9 mouse cellular contexts compared by ENCODE assay signal in the genomic region with DNA sequence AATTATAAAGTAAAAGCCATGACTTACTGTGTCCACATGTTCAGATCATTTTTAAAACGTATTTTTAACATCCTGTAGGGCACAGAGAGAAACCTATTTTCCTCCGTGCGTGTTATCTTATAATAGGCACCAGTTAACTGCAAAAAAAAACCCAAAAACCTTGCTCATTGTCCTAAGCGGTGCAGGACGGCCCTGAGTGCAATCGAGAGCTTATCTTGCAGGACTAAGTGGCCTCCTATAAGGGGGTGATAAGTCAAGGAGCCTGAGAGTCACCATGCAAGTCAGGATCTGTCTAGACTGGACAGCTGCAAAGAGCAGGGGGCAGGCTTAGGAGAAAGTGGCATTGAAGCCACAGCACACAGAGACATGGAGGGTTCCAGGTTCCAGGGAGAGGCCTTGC. TPM values are rescaled to one million over a fixed set of nuclear protein-coding genes. Genes with fewer than 3 reads are reported as not detected.
DNase-seq lines count a peak whose midpoint lies in the region; ATAC-seq and TF ChIP-seq lines count a peak whose summit lies in the region.
"Had no signal": no experiment of that assay in that cellular context is flagged by ENCODE, and none has a peak within 500 bp of the region (broad histone marks: within the 10 kb centered on the region; RNA-seq: fewer than 3 reads in every experiment).

No protein-coding gene starts in this region.

- intact Hi-C loops in left cerebral cortex, adult 2 months (cut with DNase I): loop anchor here (5.0 kb wide), 1 partner anchor 103 kb away; no protein-coding TSS in a partner anchor

- H3K27ac ChIP-seq in left cerebral cortex, adult 2 months: peak overlapping the region; percentile 28
- H3K27ac ChIP-seq in forebrain, embryonic 15.5 days (replicated peaks): no peak overlapping the region; the same call in 1 of the 2 replicates
- 0 out of 2 replicates have a peak overlapping the region, but pooled peaks have one; percentile 26 for H3K27ac ChIP-seq in liver, embryonic 11.5 days (ENCODE audit: low read depth, low read length)
- no peak overlapping the region for H3K27ac ChIP-seq in neural tube, embryonic 15.5 days (replicated peaks)

- H3K9ac ChIP-seq in forebrain, embryonic 15.5 days (replicated peaks): no peak overlapping the region
- no peak overlapping the region for H3K9ac ChIP-seq in liver, embryonic 11.5 days (ENCODE audit: low read depth, low read length)
- no peak overlapping the region; the same call in 1 of the 2 replicates for H3K9ac ChIP-seq in neural tube, embryonic 15.5 days (replicated peaks)

- H3K36me3 ChIP-seq in forebrain, embryonic 15.5 days: peaks cover 73% of the 10 kb centered on the region
- H3K36me3 ChIP-seq in liver, embryonic 11.5 days (ENCODE audit: control insufficient read depth, insufficient read depth, low read length): peaks cover 86% of the 10 kb centered on the region
- peaks cover 81% of the 10 kb centered on the region for H3K36me3 ChIP-seq in neural tube, embryonic 15.5 days

- peak overlapping the region; percentile 96 for H3K4me2 ChIP-seq in forebrain, embryonic 15.5 days (replicated peaks)
- peak overlapping the region; percentile 97 for H3K4me2 ChIP-seq in liver, embryonic 11.5 days
- H3K4me2 ChIP-seq in neural tube, embryonic 15.5 days: peak overlapping the region; percentile 99

- no peaks in the 10 kb centered on the region for H3K9me3 ChIP-seq in forebrain, embryonic 15.5 days
- H3K9me3 ChIP-seq in liver, embryonic 11.5 days (ENCODE audit: control insufficient read depth, low read length): no peaks in the 10 kb centered on the region
- no peaks in the 10 kb centered on the region for H3K9me3 ChIP-seq in neural tube, embryonic 15.5 days (replicated peaks)

- no peaks in the 10 kb centered on the region for H3K27me3 ChIP-seq in forebrain, embryonic 15.5 days
- H3K27me3 ChIP-seq in liver, embryonic 11.5 days (replicated peaks; ENCODE audit: control insufficient read depth, insufficient read depth, low read length): no peaks in the 10 kb centered on the region
- H3K27me3 ChIP-seq in neural tube, embryonic 15.5 days (replicated peaks): no peaks in the 10 kb centered on the region

- DNase-seq in left cerebral cortex, adult 2 months (ENCODE audit: extremely low spot score in 1 of 2, low spot score in 2 of 2): no peak
- no peak for DNase-seq in left cerebral cortex, adult 18-20 months (ENCODE audit: low spot score in 2 of 2)
- no peak for DNase-seq in liver, embryonic 11.5 days (ENCODE audit: low spot score)
- DNase-seq in kidney, postnatal 25 days: no peak
- no peak for DNase-seq in gastrocnemius, postnatal 25 days
- DNase-seq in kidney, adult 8-10 months: no peak
- DNase-seq: layer of hippocampus, adult 9-11 months had no signal

- no peak for TF ChIP-seq CTCF in left cerebral cortex, adult 2 months (IDR thresholded peaks at IDR 0.05)

- no peak for ATAC-seq in forebrain, embryonic 15.5 days (replicated peaks)
- ATAC-seq in liver, embryonic 11.5 days (replicated peaks; ENCODE audit: low FRiP score): peak; percentile 51
- no peak for ATAC-seq in neural tube, embryonic 15.5 days (ENCODE audit: low FRiP score)

- WGBS in forebrain, embryonic 15.5 days: 71% methylated on average over 6 of the region's 6 CpGs
- 30% methylated on average over 6 of the region's 6 CpGs for WGBS in liver, embryonic 11.5 days
- WGBS in neural tube, embryonic 15.5 days: 75% methylated on average over 6 of the region's 6 CpGs

- peak overlapping the region; percentile 20 for H3K4me3 ChIP-seq in left cerebral cortex, adult 2 months
- peak overlapping the region; percentile 12; the same call in 1 of the 2 replicates for H3K4me3 ChIP-seq in forebrain, embryonic 15.5 days
- H3K4me3 ChIP-seq in liver, embryonic 11.5 days (ENCODE audit: low read depth, low read length): peak overlapping the region; percentile 11; the same call in 1 of the 2 replicates
- H3K4me3 ChIP-seq in neural tube, embryonic 15.5 days (replicated peaks): 0 out of 2 replicates have a peak overlapping the region, but pooled peaks have one; percentile 2

- peaks cover 89% of the 10 kb centered on the region for H3K4me1 ChIP-seq in forebrain, embryonic 15.5 days
- H3K4me1 ChIP-seq in liver, embryonic 11.5 days (replicated peaks; ENCODE audit: control insufficient read depth, insufficient read depth, low read length): peaks cover 68% of the 10 kb centered on the region
- H3K4me1 ChIP-seq in neural tube, embryonic 15.5 days: peaks cover 96% of the 10 kb centered on the region

RNA-seq across cellular contexts. Expression of a gene that starts 6.4 kb away (rescaled TPM):
- 100 to 1,000 TPM; 580 to 609 TPM for total RNA-seq in left cerebral cortex, adult 2 months (2021)
- 100 to 1,000 TPM; 581 to 588 TPM for total RNA-seq in left cerebral cortex, adult 18-20 months (2021)
- 253 and 267 TPM in 2 replicates for polyA plus RNA-seq in forebrain, embryonic 15.5 days (2015; fragmentation: Nextera tagmentation; extraction: Ambion mirVana)
- polyA plus RNA-seq in liver, embryonic 11.5 days (2014; fragmentation: Nextera tagmentation; extraction: Ambion mirVana): 212 and 231 TPM in 2 replicates
- polyA plus RNA-seq in neural tube, embryonic 15.5 days (2015; fragmentation: Nextera tagmentation; extraction: Ambion mirVana): 256 and 264 TPM in 2 replicates
- total RNA-seq in gastrocnemius, postnatal 25 days (2021): 10 to 100 TPM; 11.8 to 12.5 TPM

RNA-seq across cellular contexts. Expression of a gene that starts 33.0 kb away (rescaled TPM):
- total RNA-seq in left cerebral cortex, adult 2 months (2021): 1 to 10 TPM; 2.1 to 2.3 TPM
- 1 to 10 TPM; 2.2 to 2.7 TPM for total RNA-seq in left cerebral cortex, adult 18-20 months (2021)
- polyA plus RNA-seq in forebrain, embryonic 15.5 days (2015; fragmentation: Nextera tagmentation; extraction: Ambion mirVana): 0.15 and 0.23 TPM in 2 replicates
- 0.06 and 0.16 TPM in 2 replicates for polyA plus RNA-seq in liver, embryonic 11.5 days (2014; fragmentation: Nextera tagmentation; extraction: Ambion mirVana)
- polyA plus RNA-seq in neural tube, embryonic 15.5 days (2015; fragmentation: Nextera tagmentation; extraction: Ambion mirVana): 0.09 and 0.15 TPM in 2 replicates
- under 1 TPM; 0.15 to 0.16 TPM for total RNA-seq in gastrocnemius, postnatal 25 days (2021)

Comparison
In these comparisons a context has a peak if more than half of its experiments do, and no peak if none do; other contexts are left out.
1. H3K27ac ChIP-seq: peak in left cerebral cortex, adult 2 months (single experiment) and liver, embryonic 11.5 days (single experiment); none in forebrain, embryonic 15.5 days (single experiment) and neural tube, embryonic 15.5 days (single experiment).
2. RNA of a gene that starts 6.4 kb away (total RNA-seq): 580 to 609 TPM in left cerebral cortex, adult 2 months and 581 to 588 TPM in left cerebral cortex, adult 18-20 months; 11.8 to 12.5 TPM in gastrocnemius, postnatal 25 days; every median in the first group is over 10 times any median in the second.
3. Peak in every context shown above with its lines, with median percentiles within 50 percentile points of each other: H3K4me3 ChIP-seq and H3K4me2 ChIP-seq.